Mouse (Mus musculus) intestine, postnatal 0 days (tissue): Measurements from ENCODE around the gene Tmcc1. TPM values are rescaled to one million over a fixed set of nuclear protein-coding genes. Genes with fewer than 3 reads are reported as not detected.

Experiments
- ATAC-seq: fragments of 200-750 bp; cut with Nextera tagmentation; 2 replicates; pipeline ENCODE4 v1.8.0; 2017; ENCODE audit warnings: mild to moderate bottlenecking, moderate TSS enrichment, moderate library complexity
- H3K27ac ChIP-seq: fragments of 300-500 bp; sonication (generic); 2 replicates; pipeline ENCODE4 v1.5.1; 2014; ENCODE audit warnings: mild to moderate bottlenecking, low read depth, low read length, moderate library complexity
- H3K27me3 ChIP-seq: fragments of 300-500 bp; sonication (generic); replicated peaks from 2 replicates; pipeline ENCODE4 v1.6.1; 2014; ENCODE audit warnings: low read length, mixed read lengths; ENCODE audit not compliant: control insufficient read depth, insufficient read depth
- H3K36me3 ChIP-seq: fragments of 300-500 bp; sonication (generic); 2 replicates; pipeline ENCODE4 v1.6.1; 2014; ENCODE audit warnings: mild to moderate bottlenecking, moderate library complexity; ENCODE audit not compliant: control insufficient read depth, insufficient read depth
- H3K4me1 ChIP-seq: fragments of 300-500 bp; sonication (generic); replicated peaks from 2 replicates; pipeline ENCODE4 v1.6.1; 2014; ENCODE audit warnings: antibody characterized with exemption, low read length, mixed read lengths; ENCODE audit not compliant: control insufficient read depth, insufficient read depth
- H3K4me2 ChIP-seq: fragments of 300-500 bp; sonication (generic); replicated peaks from 2 replicates; pipeline ENCODE4 v1.6.1; 2014; ENCODE audit warnings: low read depth, mild to moderate bottlenecking, moderate library complexity
- H3K4me3 ChIP-seq: fragments of 300-500 bp; sonication (generic); 2 replicates; pipeline ENCODE4 v1.5.1; 2014; ENCODE audit warnings: low read depth, low read length
- H3K9ac ChIP-seq: fragments of 300-500 bp; sonication (generic); 2 replicates; pipeline ENCODE4 v1.6.1; 2014; ENCODE audit warnings: mild to moderate bottlenecking, low read depth, low read length
- H3K9me3 ChIP-seq: fragments of 300-500 bp; sonication (generic); 2 replicates; pipeline ENCODE4 v1.6.1; 2016; ENCODE audit warnings: mixed run types; ENCODE audit not compliant: control insufficient read depth
- CTCF ChIP-seq: sonication (generic); IDR thresholded peaks from 2 replicates; pipeline ENCODE4 v1.5.1; 2016; ENCODE audit warnings: low read depth, mild to moderate bottlenecking, control low read depth, antibody characterized with exemption, moderate library complexity
- WGBS: fragments of 180-500 bp; shearing (Covaris S2); extraction: QIAGEN DNeasy Blood & Tissue Kit; methylation state at CpG from one replicate; pipeline ENCODE4 v1.1.7; 2014; 5-methylcytosine and 5-hydroxymethylcytosine counted together
- polyA plus RNA-seq: library from polyadenylated mRNA; unstranded; fragments of >200 nt; fragmentation: Nextera tagmentation; extraction: Ambion mirVana; gene quantifications from 2 replicates; pipeline ENCODE4 v1.2.1, GENCODE M21; 2015

Tmcc1 gene
- polyA plus RNA-seq, 1 experiment from 2014 or later = 8.0 TPM

- TF ChIP-seq CTCF = no peak
- Histone ChIP-seq H3K4me2 (no peak overlapping the region), H3K36me3 (no peaks in the 10 kb centered on the region), H3K4me3 (no peak overlapping the region), H3K9ac (no peak overlapping the region), H3K9me3 (no peaks in the 10 kb centered on the region), H3K27me3 (no peaks in the 10 kb centered on the region), H3K27ac (no peak overlapping the region), H3K4me1 (no peaks in the 10 kb centered on the region)
- WGBS = 91% methylated on average over 5 of the region's 5 CpGs
- ATAC-seq = no peak
Observed at GRCm38 (mm10) chr6:116031052-116031451, 162.2 kb downstream of the Tmcc1 start.

GRCm38 (mm10) chr6:116024666-116025065 lies 168.6 kb downstream of the Tmcc1 start:
- Histone ChIP-seq H3K4me1 (no peaks in the 10 kb centered on the region), H3K9me3 (peaks cover 9% of the 10 kb centered on the region), H3K9ac (no peak overlapping the region), H3K4me3 (no peak overlapping the region), H3K4me2 (no peak overlapping the region), H3K27ac (no peak overlapping the region), H3K36me3 (peaks cover 31% of the 10 kb centered on the region), H3K27me3 (no peaks in the 10 kb centered on the region)
- no peak for TF ChIP-seq CTCF
- no peak for ATAC-seq
- WGBS = 92% methylated on average over 4 of the region's 4 CpGs

- no peak overlapping the region for H3K4me3 ChIP-seq
- no peak overlapping the region for H3K4me2 ChIP-seq
- H3K4me1 ChIP-seq = no peaks in the 10 kb centered on the region
- no peak for ATAC-seq
- WGBS = 87% methylated on average over 9 of the region's 9 CpGs
- H3K9me3 ChIP-seq = peaks cover 9% of the 10 kb centered on the region
- H3K27me3 ChIP-seq = no peaks in the 10 kb centered on the region
- H3K36me3 ChIP-seq = peaks cover 31% of the 10 kb centered on the region
- TF ChIP-seq CTCF = no peak
- H3K9ac ChIP-seq = no peak overlapping the region
- H3K27ac ChIP-seq = no peak overlapping the region
Observed at GRCm38 (mm10) chr6:116021961-116022485, 171.3 kb downstream of the Tmcc1 start.

GRCm38 (mm10) chr6:116015902-116016301 lies 177.4 kb downstream of the Tmcc1 start:
- Histone ChIP-seq H3K4me3 (no peak overlapping the region), H3K4me2 (no peak overlapping the region), H3K4me1 (no peaks in the 10 kb centered on the region), H3K27ac (no peak overlapping the region), H3K27me3 (no peaks in the 10 kb centered on the region), H3K9ac (no peak overlapping the region), H3K36me3 (peaks cover 8% of the 10 kb centered on the region; the same call in 1 of the 2 replicates), H3K9me3 (no peaks in the 10 kb centered on the region)
- WGBS = 87% methylated on average over 3 of the region's 3 CpGs
- no peak for TF ChIP-seq CTCF
- ATAC-seq = no peak

GRCm38 (mm10) chr6:116014111-116014510 lies 179.2 kb downstream of the Tmcc1 start:
- no peaks in the 10 kb centered on the region for H3K36me3 ChIP-seq
- no peaks in the 10 kb centered on the region for H3K4me1 ChIP-seq
- TF ChIP-seq CTCF = no peak
- no peaks in the 10 kb centered on the region for H3K9me3 ChIP-seq
- WGBS = 83% methylated on average over 6 of the region's 6 CpGs
- H3K27ac ChIP-seq = no peak overlapping the region
- no peak for ATAC-seq
- H3K4me3 ChIP-seq = no peak overlapping the region
- no peak overlapping the region for H3K9ac ChIP-seq
- no peaks in the 10 kb centered on the region for H3K27me3 ChIP-seq
- no peak overlapping the region for H3K4me2 ChIP-seq

- Histone ChIP-seq H3K9ac (no peak overlapping the region), H3K4me2 (no peak overlapping the region), H3K9me3 (no peaks in the 10 kb centered on the region), H3K4me1 (no peaks in the 10 kb centered on the region), H3K27me3 (no peaks in the 10 kb centered on the region), H3K27ac (no peak overlapping the region), H3K36me3 (no peaks in the 10 kb centered on the region), H3K4me3 (no peak overlapping the region)
- ATAC-seq = no peak
- no peak for TF ChIP-seq CTCF
- WGBS = 20% methylated on average over 3 of the region's 3 CpGs
Observed at GRCm38 (mm10) chr6:116013687-116014086, 179.6 kb downstream of the Tmcc1 start.

DNA sequence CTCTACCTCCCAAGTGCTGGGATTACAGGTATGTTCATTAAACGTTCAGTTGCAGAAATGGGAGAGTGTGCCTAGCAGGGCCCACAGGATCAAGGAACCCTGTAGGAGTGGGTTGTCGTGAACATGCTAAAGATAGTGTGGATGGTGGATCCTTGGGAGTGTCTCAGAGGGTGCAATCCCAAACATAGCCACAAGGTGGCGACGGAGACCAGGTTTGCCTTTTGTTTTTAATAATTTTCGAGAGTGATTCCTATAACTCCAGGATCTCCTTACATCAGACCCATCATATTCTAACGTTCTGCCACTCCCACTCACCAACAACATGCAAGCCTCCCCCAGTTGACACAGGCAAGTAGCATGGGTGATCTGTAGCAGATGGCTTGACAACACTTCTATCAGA lies 182.7 kb downstream of the Tmcc1 start:
- H3K9ac ChIP-seq = no peak overlapping the region
- no peak overlapping the region for H3K4me2 ChIP-seq
- H3K4me1 ChIP-seq = no peaks in the 10 kb centered on the region
- H3K4me3 ChIP-seq = no peak overlapping the region
- TF ChIP-seq CTCF = peak; percentile 99
- H3K27me3 ChIP-seq = no peaks in the 10 kb centered on the region
- H3K27ac ChIP-seq = no peak overlapping the region
- H3K36me3 ChIP-seq = no peaks in the 10 kb centered on the region
- 0 out of 2 replicates have a peak, but pooled peaks have one; percentile 13 for ATAC-seq
- H3K9me3 ChIP-seq = no peaks in the 10 kb centered on the region
- WGBS = under 1% methylated on average over 6 of the region's 6 CpGs
